7 mouse cellular contexts compared by ENCODE assay signal in genomic region chrX:53976273-53977135, GRCm38 (mm10).
DNase-seq lines count a peak whose midpoint lies in the region; TF ChIP-seq lines count a peak whose summit lies in the region.

No protein-coding gene starts in this region.

- H3K4me3 ChIP-seq in E14TG2a.4 (replicated peaks; ENCODE audit: low read length) (peak overlapping the region; percentile 50), ES-E14 (ENCODE audit: insufficient read depth in 1 of 2, low read depth in 1 of 2, low read length in 2 of 2, poor library complexity in 1 of 2, severe bottlenecking in 1 of 2) (peak overlapping the region; percentile 26 to 31; a peak in 1 of 4 replicates)
- peak overlapping the region; percentile 52 for H3K4me3 ChIP-seq in hindbrain, embryonic 10.5 days
- peak overlapping the region; percentile 56 for H3K4me3 ChIP-seq in midbrain, embryonic 10.5 days

- H3K9me3 ChIP-seq in E14TG2a.4 (ENCODE audit: low read length) = no peaks in the 10 kb centered on the region
- H3K9me3 ChIP-seq in ES-E14 (ENCODE audit: control insufficient read depth, insufficient read depth, low read depth, low read length) = no peaks in the 10 kb centered on the region
- H3K9me3 ChIP-seq in hindbrain, embryonic 10.5 days = no peaks in the 10 kb centered on the region
- peaks cover 10% of the 10 kb centered on the region; the same call in 1 of the 2 replicates for H3K9me3 ChIP-seq in midbrain, embryonic 10.5 days (replicated peaks)

- 18% methylated on average over 41 of the region's 42 CpGs for WGBS in hindbrain, embryonic 10.5 days
- WGBS in midbrain, embryonic 10.5 days = 17% methylated on average over 36 of the region's 42 CpGs

- TF ChIP-seq CTCF in E14TG2a.4 (conservative IDR thresholded peaks at IDR 0.05; ENCODE audit: low read length) = no peak

- no peak overlapping the region; the same call in 1 of the 2 replicates for H3K9ac ChIP-seq in ES-E14 (ENCODE audit: insufficient read depth, low read depth, low read length, poor library complexity, severe bottlenecking)

- H3K36me3 ChIP-seq in E14TG2a.4 (ENCODE audit: insufficient read depth, low read length) (no peaks in the 10 kb centered on the region), ES-E14 (ENCODE audit: control insufficient read depth, insufficient read depth, low read length, poor library complexity, severe bottlenecking) (no peaks in the 10 kb centered on the region)
- H3K36me3 ChIP-seq in hindbrain, embryonic 10.5 days = no peaks in the 10 kb centered on the region
- no peaks in the 10 kb centered on the region for H3K36me3 ChIP-seq in midbrain, embryonic 10.5 days

- H3K4me1 ChIP-seq in E14TG2a.4 (replicated peaks; ENCODE audit: low read depth, low read length) (no peaks in the 10 kb centered on the region), ES-E14 (ENCODE audit: control insufficient read depth in 2 of 2, insufficient read depth in 2 of 2, low read length in 2 of 2, poor library complexity in 1 of 2) (peaks cover 0 to 3% of the 10 kb centered on the region in 2 experiments; a peak in 1 of 4 replicates)
- H3K4me1 ChIP-seq in hindbrain, embryonic 10.5 days (replicated peaks) = no peaks in the 10 kb centered on the region
- H3K4me1 ChIP-seq in midbrain, embryonic 10.5 days = peaks cover 5% of the 10 kb centered on the region; the same call in 1 of the 2 replicates

- DNase-seq in ES-E14 (ENCODE audit: low read depth, low spot score) = no peak
- peak; percentile 29 for DNase-seq in hindbrain, embryonic 10.5 days (ENCODE audit: low spot score)
- peak; percentile 41 for DNase-seq in midbrain, embryonic 10.5 days (ENCODE audit: low spot score)
- no peak for DNase-seq in left cerebral cortex, adult 18-20 months (ENCODE audit: low spot score in 2 of 2)
- DNase-seq in adrenal gland, postnatal 25 days = no peak
- no peak for DNase-seq in right cerebral cortex, postnatal 14 days

- in situ Hi-C loops in ES-E14 (cut with MboI; ENCODE audit: low sequenced_read_pairs in 2 of 2, unreplicated experiment in 2 of 2) = no loop called here

- no peak overlapping the region for H3K27ac ChIP-seq in ES-E14 (ENCODE audit: insufficient read depth, low read depth, low read length, poor library complexity, severe bottlenecking)
- H3K27ac ChIP-seq in hindbrain, embryonic 10.5 days = no peak overlapping the region
- no peak overlapping the region for H3K27ac ChIP-seq in midbrain, embryonic 10.5 days (replicated peaks)

- peaks cover 33% of the 10 kb centered on the region for H3K27me3 ChIP-seq in E14TG2a.4 (ENCODE audit: insufficient read depth, low read length)
- peaks cover 20% of the 10 kb centered on the region; the same call in 1 of the 2 replicates for H3K27me3 ChIP-seq in hindbrain, embryonic 10.5 days (ENCODE audit: insufficient read depth, poor library complexity, severe bottlenecking)
- peaks cover 14% of the 10 kb centered on the region for H3K27me3 ChIP-seq in midbrain, embryonic 10.5 days (ENCODE audit: low read depth, poor library complexity, severe bottlenecking)

TF ChIP-seq in ES-E14, 5 proteins besides CTCF, POLR2A, EP300 and RAD21:
- TF ChIP-seq MAFK (IDR thresholded peaks at IDR 0.05; ENCODE audit: insufficient read depth, low read depth, low read length) = no peak
- no peak for TF ChIP-seq CHD2 (IDR thresholded peaks at IDR 0.05; ENCODE audit: low read depth, low read length)
- TF ChIP-seq HCFC1 (IDR thresholded peaks at IDR 0.05; ENCODE audit: borderline replicate concordance, insufficient read depth, low read length) = no peak
- no peak for TF ChIP-seq ZC3H11A (IDR thresholded peaks at IDR 0.05; ENCODE audit: borderline replicate concordance, low read depth, low read length)
- no peak for TF ChIP-seq ZNF384 (IDR thresholded peaks at IDR 0.05; ENCODE audit: low read depth, low read length)

Comparison
In these comparisons a context has a peak if more than half of its experiments do, and no peak if none do; other contexts are left out.
1. DNase-seq: peak in hindbrain, embryonic 10.5 days (single experiment) and midbrain, embryonic 10.5 days (single experiment); none in ES-E14 (single experiment), left cerebral cortex, adult 18-20 months (0 of 2), adrenal gland, postnatal 25 days (single experiment) and right cerebral cortex, postnatal 14 days (single experiment).
2. Peak in every context shown above with its lines, with median percentiles within 50 percentile points of each other: H3K4me3 ChIP-seq.